Mouse (Mus musculus) cortical plate, adult 2 months (tissue): ENCODE results near the gene 4931422A03Rik.

Source experiments
- CTCF ChIP-seq: fragments of 200-500 bp; IDR thresholded peaks from 2 replicates; pipeline ENCODE4 v1.5.1; 2011; ENCODE audit warnings: mild to moderate bottlenecking, control low read depth, low read length; ENCODE audit not compliant: insufficient read depth; ENCODE audit errors: extremely low read depth
- POLR2A ChIP-seq: fragments of 200-500 bp; IDR thresholded peaks from 2 replicates; pipeline ENCODE4 v1.6.1; 2011; ENCODE audit warnings: mild to moderate bottlenecking, low read length, control low read depth; ENCODE audit not compliant: insufficient read depth; ENCODE audit errors: extremely low read depth

DNA sequence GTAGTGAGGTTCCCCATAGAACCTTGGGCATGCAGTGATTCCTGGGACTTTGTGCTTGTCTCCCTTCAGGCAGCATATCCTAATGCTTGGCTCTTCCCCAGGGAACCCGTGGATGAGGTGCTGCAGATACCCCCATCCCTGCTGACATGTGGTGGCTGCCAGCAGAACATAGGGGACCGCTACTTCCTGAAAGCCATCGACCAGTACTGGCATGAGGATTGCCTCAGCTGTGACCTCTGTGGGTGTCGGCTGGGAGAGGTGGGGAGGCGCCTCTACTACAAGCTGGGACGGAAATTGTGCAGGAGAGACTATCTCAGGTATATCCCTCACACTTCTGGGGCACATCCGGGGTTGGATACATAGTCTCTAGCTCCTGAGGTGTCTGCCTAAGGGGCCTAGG is 52.3 kb downstream of the 4931422A03Rik start:
- no peak for TF ChIP-seq CTCF
- no peak for TF ChIP-seq POLR2A
